Mouse (Mus musculus) inflammation-experienced regulatory T-cells (primary cell): ENCODE data around the gene Gm21905. TPM values are rescaled to one million over a fixed set of nuclear protein-coding genes. Genes with fewer than 3 reads are reported as not detected.

Source experiments
- polyA plus RNA-seq, 2 experiments: library from polyadenylated mRNA; unstranded; fragments of 100-300 nt; shearing (Covaris generic); gene quantifications; one replicate each; pipeline ENCODE4 v1.2.1; 2017

Gm21905 gene
- polyA plus RNA-seq, result not detected

DNA sequence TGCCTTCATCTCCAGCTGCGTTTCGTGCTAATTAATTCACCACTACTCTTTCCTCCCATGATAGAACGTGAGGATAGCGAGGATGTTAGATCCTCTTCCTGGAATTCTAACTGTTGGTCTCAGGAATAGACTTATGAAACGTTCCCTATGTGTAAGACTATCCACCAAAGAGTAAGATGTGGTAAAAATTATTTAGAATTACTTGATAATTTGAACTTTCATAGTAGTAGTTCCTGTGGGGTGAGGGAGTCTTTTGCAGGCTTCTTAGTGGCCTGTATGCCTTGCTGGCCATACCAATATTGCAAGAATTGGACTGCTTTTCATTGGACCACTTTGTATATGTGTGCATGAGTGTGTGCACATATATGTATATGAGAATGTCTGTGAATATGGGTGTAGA, at the start of gene Gm21905:
Gm21905 (minus strand) TSS at position 101 of the 400 bp plus-strand sequence.

DNA sequence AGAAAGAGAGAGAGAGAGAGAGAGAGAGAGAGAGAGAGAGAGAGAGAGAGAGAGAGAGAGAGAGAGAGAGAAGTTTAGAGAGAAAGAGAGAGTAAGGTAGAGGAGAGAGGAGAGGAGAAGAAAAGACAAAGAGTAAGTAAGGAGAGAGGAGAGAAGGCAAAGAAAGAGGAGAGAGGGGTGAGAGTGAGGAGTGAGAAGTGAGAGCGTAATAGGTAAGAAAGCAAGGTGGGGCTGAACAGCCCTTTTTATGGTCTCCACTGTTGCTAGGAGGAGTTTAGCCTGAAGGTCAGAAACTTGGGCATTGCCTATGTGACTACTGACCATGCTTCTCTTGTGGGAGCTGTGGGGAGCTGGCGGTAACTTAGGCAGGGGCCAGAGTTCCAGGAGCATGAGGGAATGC, 4.9 kb downstream of the Gm21905 start, which contains the start of gene Gm5108:
Gm5108 (plus strand) TSS at position 301 of the 400 bp plus-strand sequence.

Other genes with a start within 250 kb of the Gm21905 start
- gene Atp8a1, start 99.0 kb downstream of the Gm21905 start, polyA plus RNA-seq, result 10 to 100 TPM; 35.9 to 45.7 TPM
- not detected for gene Gm5108, start 4.8 kb downstream of the Gm21905 start, polyA plus RNA-seq
- gene Grxcr1, start 85.4 kb upstream of the Gm21905 start, polyA plus RNA-seq, result not detected